Mouse (Mus musculus) NIH3T3 (cell line): Measurements from ENCODE around the gene Slpi.
A peak's percentile ranks its signal among the peaks of the same experiment; 100 is the strongest.

Source experiments
- DNase-seq: peaks from one replicate; pipeline ENCODE4 v3.0.0-alpha.2; 2012; ENCODE audit warnings: low read depth

The Slpi gene

DNA sequence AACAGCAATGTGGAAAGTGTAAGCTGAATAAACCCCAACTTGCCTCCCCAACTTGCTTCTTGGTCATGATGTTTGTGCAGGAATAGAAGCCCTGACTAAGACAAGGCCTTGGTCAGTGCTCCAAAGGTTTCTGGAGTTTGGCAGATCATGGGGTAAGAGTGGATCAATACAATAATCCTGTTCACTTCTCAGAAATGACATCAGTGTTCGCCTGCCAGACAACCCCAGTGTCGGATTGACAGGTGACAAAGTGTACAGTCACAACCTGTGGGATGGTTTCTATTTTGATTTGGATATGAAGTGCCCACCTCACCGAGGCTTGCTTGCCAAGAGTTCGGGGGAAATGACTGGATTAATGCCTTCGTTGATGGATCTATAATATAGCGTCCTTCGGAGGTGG lies 32.4 kb upstream of the Slpi start:
- DNase-seq: no peak

DNA sequence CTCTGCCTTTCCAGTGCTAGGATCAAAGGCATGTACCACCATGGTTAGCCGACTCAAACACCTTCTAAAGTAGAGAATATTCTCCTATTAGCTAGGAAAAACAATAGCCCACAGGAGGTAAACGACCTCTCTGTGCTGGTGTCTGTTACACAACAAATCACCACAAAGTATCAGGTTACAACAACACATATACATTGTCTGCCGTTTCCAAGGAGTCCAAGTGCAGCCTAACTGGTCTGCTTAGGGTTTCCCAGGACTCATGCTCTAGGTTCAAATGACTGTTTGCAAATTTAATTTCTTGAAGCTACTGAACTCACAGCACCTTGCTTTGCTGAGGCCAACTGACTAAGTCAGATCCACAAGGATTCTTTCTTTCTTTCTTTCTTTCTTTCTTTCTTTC lies 30.6 kb upstream of the Slpi start:
- peak; percentile 52 for DNase-seq

DNA sequence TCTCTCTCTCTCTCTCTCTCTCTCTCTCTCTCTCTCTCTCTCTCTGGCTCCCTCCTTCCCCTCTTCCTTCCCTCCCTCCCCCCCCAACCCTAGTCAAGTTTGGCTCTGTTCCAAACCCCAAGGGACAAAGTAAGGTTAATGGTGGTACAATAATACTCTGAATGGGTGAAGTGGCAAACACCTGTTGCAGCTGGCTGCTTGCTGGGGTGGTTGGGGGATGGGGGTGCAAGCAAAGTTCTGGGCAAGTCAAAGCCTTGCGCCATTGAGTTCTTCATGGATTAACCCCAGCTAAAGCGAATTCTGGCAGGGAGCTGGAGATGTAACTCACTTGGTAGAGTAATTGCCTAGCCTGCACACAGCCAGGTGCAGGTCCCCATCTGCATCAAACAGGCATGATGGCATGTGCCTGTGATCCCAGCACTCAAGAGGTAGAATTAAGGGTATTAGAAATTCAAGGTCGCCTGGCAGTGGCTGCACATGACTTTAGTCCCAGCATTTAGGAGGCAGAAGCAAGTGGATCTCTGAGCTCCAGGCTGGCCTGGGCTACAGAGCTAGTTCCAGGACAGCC lies 29.5 kb upstream of the Slpi start:
- no peak for DNase-seq

DNA sequence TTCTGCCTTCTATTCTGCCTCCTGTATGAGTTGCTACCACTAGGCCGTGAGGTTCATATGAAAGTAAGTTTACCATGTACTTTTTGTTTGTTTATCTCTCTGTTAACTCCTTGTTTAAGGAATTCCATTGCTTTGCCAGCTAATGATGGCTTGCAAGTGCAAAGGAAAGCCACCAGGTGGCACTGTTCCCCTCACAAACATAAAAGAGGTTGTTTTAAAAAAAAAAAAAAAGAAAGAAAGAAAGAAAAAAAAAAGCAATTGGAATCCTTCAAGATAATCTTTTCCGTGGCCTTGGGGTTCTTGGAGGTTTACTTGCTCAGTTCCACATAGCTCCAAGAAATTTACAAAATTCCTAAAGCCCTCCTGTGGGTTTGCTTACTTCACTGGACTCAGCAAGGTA lies 28.3 kb upstream of the Slpi start:
- DNase-seq: peak; percentile 85

DNA sequence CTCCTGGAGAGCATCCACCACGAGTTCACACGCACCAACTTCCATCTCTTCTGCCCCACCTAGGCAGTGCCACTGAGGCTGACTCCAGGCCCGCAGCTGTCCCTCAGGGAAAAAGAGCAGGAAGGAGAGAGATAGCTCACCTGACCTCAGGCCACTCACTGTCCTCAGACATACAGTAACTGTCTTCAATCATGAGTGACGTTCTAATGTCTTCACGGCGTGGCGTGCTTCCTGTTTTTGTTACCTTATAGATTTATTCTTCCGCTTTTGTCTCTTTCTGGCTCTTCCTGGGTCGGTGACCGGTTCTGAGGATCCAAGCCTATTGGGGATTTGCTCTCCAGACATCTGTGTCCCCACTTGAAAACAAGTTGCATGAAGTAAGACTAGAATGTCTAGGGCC lies 25.7 kb upstream of the Slpi start:
- no peak for DNase-seq

DNA sequence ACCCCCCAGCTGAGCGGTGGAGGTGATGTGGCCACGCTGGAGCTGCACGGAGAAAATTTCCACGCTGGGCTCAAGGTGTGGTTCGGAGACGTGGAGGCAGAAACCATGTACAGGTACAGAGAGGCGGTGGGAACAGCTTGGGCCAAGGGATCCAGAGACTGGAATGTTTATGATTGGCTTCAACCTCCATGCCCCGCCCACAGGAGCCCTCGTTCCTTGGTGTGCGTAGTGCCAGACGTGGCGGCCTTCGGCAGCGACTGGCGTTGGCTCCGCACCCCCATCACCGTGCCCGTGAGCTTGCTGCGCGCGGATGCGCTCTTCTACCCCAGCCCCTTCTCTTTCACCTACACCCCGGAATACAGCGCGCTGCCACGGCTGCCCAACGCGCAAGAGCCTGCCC lies 25.3 kb upstream of the Slpi start:
- DNase-seq: no peak

DNA sequence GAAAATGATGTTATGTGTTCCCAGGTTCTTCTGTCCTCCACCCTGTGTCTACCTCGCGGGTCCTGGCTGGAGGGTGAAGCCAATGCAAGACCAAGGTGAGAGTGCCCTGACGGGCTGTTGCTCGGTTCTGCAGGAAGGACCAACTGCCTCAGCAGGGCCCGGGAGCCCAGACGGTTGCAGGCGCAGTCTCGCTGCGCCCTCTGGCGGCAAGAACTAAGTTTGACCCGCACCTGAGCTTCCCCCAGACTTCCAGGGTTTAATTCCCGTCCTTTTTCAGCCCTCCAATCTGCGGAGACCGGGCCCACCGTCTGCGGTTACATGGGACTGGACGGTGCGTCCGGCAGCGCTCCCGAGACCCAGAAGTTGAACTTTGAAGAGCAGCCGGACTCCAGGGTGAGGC lies 18.8 kb upstream of the Slpi start:
- peak; percentile 91 for DNase-seq

DNA sequence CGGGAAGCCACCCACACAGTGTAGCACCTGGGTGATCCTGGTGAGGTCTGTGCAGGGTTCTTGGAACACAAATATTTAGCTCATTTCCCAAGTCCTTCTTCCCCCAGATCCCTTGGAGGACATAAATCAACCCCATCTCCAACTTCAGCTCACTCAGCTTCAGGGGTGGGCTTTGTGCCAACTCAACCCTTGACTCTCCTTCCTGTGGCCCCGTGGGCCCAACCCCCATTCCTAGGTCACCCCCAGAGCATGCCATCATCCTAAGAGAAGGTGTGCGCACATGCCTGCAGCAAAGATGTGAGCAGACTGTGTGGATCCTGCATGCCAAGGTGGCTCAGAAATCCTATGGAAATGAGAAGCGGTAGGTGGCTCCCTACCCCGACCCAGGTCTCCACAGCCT lies 16.6 kb upstream of the Slpi start:
- no peak for DNase-seq

DNA sequence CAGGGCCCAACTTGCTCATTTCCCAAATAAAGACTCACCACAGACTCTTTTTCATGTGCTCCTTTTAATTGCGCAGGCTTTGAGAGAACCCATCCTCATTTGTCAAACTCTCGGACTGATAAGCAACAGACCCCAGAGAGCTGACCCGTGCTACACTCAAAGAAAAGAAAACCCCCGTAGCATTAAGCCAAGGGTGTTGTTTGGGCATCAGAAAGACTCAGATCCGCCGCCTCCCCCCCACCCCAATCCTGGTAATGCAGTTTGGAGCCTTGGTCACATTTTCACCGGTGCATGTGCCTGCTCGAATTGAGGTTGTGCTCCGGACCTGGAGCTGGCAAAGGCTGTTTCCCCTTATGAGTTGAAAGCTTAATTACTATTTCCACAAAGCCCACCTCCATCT lies 16.2 kb upstream of the Slpi start, which contains the start of gene Matn4:
Matn4 (minus strand) TSS at position 101 of the 400 bp plus-strand sequence.
- DNase-seq: no peak

DNA sequence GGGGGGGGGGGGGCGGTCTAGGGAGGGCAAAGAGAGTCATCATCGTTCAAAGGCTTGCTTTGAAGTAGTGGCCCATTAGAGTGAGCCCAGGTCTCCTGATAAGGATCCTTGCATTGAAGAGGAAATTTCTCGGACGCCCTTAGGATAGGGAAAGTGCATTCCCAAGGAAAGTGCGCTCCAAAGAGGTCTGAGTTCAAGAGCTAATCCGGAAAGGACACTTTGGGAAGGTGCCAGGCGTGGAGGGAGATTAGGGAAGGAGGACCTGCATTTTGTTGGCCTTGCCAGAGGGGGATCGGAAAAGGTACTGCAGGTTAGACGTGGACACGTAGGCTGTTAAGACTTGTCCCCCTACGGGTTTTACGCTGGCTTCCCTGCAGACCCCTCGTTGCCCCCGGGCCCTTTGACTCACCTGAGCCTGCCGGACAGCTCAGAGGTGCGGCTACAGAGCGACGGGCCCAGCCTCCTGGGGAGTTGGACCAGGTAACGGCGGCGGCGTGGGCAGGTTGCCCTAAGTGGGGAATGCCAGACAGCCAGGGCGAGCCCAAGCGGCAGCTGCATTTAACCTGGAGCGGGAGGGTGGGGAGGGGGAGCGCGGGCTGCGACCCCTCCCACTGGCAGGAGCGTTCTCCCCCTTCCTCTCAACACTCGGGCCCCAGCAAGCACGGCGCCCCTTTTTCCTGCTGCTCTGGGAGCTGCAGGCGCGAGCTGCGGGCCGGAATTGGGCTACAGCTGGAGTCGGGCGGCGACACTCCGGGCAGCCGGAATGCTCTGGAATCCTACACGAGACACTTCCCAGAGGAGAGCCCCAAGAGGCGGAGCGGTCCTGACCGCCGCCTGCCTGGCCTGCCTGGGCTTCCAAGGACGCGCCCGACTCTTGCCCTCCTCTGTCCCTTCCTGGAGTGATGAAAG lies 15.4 kb upstream of the Slpi start:
- DNase-seq: no peak

DNA sequence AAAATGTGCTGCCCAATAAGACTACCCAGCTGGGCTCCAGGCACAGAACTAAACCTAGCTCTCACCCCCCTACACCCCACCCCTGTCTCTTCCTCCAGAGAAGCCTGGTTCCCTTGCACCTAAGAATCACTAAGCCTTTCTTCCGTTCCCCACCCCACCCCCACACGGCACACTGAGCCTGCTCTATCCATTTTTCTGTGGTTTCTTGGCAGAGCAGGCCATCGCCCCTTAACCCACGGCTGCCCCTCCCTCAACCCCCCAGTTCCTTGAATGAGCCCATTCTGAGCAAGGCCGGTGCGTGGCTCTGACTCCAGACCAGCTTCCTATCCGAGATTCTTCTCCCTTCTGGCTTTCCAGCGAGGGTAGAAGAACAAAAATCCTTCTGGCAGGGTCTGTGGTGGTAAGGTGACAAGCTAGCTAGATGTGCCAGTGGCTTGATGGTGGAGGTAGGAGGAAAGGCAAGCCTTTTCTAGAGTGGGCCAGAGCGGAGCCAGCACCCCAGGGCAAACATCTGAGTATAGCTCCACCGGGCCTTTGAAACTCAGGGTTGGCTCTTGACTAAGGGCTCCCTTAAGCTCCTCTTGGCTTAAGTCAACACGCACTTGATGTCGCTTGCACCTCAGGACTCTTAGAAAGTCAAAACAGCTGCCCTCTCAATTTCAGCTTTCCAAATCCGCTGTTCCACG lies 14.6 kb upstream of the Slpi start:
- peak; percentile 29 for DNase-seq

DNA sequence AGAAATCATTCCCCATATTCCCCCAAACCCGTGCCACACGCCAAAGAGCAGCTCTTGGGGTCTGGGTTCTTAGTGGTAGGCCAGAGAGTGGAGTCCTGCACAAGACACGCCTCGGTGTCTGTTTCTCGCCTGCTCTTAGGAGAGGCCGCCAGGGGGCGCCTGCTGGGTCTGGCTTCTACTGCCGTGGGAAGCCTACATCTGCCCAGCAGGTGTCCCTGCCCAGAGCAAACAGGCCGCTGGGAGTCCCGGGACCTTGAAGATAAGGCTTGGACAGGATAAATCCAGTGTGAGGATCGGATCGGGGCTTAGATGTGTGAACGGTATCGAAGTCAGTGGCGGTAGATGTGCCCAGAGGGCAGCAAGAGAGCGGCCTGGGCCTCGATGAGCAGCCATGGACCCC lies 14.0 kb upstream of the Slpi start, which contains the start of gene Rbpjl:
Rbpjl (plus strand) TSS at position 236 of the 400 bp plus-strand sequence.
- DNase-seq: peak; percentile 81

DNA sequence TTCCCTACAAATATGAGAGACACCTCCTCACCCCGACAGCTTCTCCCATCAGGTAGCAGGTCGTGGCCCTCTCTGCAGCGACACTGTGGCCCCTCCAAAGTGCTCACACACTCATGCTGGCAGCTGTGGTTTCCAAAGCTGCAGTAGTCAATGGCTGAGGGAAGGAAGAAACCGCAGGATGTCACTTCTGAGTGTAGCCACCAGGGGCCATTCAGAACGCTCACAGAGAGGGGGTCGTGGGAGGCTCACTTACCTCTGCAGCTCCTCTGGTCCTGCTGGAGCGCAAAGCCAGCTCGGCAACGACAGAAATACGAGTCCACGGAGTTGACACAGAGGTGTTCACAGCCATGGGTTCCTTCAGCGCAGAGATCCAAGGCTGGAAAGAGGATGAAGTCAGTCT lies 8.0 kb upstream of the Slpi start:
- DNase-seq: no peak

DNA sequence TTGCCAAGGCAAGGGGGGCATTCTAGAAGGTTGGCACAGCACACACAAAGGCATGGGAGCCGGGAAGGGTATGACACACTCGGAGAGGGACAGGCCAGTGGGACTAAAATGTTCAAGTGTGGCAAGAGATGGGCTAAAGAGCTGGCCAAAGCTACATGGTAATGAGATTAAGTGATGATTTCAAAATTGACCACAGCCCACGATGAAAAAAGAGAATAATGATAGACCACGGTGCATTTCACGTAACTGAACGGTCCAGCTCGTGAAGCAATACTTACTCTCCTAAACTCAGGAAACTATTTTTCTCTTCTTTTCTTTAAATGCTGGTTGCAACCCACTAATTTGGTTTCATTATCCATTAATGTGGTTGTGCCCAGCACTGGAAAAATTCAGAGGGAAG lies 7.2 kb upstream of the Slpi start:
- no peak for DNase-seq

DNA sequence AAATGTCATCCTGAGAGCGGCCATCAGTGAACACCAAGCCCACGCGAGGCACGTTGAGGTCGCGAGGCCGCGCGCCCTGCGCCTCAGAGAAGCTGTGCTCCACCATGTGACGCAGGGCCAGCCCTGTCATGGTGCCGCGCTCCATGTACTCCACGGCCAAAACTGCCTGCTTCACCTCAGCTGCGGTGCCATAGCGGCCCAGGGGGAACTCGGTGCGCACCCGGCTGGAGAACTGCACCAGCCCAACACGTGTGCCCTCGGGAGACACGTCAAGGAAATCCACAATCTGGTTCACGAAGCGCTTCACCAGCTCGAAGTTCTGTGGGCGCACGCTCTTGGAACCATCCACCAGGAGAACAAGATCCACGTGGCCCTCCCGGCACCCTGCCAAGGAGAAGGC lies 4.2 kb upstream of the Slpi start:
- DNase-seq: no peak

DNA sequence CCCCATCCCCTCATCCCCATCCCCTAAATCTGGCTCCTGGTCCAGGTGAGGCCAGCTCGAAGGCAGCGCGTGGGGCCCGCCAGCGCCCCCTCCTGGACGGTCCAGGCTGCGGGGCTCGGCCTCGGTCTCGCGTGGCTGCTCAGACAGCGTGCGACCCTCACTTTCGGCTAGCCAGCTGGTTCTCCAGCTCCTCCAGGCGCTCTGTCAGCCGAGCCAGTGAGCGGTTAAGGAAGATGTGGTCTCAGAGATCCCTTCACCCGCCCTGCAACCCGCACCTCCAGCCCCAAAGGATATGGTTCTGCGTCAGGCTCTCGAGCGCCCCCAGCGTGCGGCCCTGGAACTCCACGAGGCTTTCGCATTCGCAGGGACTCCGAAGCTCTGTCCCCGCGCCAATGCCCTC lies 604 bp upstream of the Slpi start:
- peak; percentile 75 for DNase-seq

DNA sequence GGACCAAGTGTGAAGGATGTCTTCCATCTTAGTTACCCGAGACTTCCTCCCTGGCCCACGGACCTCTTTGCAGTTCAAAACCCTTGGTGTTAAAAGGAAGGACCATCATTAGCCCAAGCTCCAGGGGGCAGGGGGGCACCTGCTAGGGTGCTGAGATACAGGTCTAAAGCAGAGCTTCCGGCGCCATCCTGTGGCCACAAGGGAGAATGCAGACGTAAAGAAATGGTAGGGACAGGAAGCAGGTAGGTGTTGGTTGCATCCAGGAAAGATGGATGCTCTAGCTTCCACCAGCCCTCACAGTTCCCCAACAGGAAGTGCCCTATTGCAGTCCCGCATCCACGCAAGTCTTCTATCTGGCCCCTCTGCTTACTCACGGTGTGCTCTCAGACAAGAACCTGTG lies 1.9 kb downstream of the Slpi start:
- DNase-seq: peak; percentile 67

DNA sequence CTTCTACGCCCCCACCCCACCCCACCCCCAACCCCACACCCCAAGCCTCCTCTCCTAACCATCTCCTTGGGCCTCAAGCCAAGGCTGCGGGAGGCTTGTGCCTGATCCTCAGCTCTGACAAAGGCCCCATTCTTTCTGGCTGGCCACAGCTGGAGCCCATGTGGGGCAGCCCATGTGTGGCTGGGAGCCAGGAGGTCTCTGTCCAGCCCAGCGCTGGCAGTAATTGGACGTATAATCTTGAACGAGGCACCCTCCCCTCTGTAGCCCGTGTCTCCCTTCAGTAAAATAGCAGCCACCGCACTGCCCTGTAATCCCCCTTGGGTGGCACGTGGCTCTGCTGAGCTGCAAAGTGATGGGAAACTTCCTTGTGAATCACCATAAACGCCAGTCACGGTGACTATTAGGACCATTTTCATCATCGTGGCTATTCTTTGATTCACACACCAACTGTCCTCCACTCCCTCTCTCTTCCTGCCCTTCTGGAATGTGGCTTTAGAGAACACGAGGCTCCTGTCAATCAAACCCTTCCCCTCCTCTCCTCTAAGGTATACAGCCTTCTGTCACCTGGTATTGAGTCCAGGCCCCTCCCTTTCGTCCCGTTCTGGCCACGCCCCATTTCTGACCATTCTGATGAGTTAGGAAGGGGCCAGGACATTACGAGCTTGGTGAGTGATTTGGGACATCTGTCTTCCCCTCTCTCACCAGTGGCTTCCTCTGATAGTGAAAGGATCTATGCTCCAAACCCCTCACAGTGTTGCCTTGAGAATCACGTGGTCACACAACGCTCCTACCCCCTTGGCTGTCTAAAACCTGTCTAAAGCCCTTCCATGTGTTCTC lies 2.8 kb downstream of the Slpi start:
- DNase-seq: peak; percentile 94

DNA sequence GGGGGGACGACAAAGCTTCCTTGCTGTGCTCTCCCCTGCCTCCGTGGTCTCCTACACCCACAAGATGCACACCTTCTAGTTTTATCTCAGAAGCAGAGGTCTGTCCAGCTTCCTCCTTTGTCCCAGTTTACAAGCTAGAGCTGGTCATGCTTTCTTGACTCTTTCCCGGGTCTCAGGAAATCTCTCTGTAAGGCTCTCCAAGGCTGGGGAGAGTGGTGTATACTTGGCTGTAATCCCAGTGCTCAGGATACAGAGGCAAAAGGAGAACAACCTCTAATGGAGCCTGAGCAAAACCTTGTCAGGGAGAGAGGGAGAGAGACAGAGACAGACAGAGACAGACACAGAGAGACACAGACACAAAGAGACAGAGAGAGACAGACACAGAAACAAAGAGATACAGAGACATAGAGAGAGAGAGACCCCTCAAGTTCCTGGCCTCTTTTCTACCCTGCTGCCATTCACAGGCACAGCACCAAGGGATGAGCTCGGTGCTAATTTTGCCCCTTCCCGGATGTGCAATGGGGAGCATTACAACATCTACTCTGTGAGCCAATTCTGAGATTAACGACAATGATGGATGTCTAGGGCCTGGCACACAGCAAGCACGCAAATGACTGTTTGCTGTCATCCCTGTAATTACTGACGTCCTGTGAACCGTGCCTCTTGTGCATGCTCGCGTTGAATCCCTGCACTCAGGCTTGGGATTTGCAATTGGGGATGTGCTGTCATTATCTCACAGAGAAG lies 5.1 kb downstream of the Slpi start:
- peak; percentile 73 for DNase-seq

DNA sequence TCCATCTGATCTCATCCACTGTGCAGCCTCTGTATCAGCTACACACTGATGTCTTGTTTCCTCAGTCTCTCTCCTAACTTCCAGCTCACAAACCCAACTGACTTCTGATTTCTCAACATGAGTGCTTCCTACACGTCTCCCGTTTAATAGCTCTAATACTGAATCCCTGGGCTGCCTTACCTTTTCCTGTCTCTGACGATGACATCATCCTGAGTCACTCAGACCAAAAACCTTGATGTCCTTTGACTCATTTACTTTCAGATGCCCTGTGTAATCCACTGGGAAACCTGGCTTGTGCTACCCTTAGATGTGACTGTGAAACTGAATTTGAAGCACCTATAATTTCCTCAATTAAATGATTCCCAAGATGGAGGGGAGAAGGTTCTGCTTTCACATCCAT lies 5.9 kb downstream of the Slpi start:
- DNase-seq: no peak

DNA sequence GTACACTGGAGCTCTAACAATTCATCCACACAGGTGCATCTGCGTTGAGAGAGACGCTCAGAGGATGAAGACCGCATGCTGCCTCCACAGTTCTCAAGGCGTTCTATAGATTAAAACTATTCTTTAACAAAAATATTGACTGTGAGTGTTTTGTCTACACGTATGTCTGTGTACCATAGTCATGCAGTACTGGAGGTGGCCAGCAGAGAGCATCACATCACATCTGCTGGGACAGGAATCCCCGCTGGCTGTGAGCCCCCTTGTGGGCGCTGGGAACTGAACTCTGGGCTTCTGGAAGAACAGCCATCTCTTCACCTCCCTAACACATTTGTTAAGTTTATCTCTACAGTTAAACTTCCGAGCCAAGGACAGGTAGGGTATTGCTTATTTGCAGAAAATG lies 7.2 kb downstream of the Slpi start:
- no peak for DNase-seq
